8 mouse cellular contexts compared by ENCODE assay signal in the genomic region with DNA sequence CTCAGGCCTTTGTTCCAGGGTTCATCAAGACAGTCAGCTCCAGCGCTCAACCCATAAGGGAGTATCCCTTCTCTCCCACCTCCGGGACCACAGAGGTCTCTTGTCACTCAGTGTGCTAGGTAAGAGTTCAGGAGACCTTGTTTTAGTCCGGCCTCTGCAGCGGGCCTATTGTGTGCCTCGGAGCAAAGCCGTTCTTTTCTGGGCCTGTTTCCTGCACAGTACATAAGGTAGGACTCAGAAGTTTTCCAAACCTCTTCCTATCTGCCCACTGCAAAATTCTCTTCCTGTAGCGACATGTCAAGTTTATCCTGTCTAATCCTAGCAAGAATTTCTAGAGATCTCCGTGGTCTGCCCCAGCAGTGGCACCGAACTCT. TPM values are rescaled to one million over a fixed set of nuclear protein-coding genes. Genes with fewer than 3 reads are reported as not detected.
A peak's percentile ranks its signal among the peaks of the same experiment; 100 is the strongest.
DNase-seq lines count a peak whose midpoint lies in the region; ATAC-seq and TF ChIP-seq lines count a peak whose summit lies in the region.

No protein-coding gene starts in this region.

- peak overlapping the region; percentile 82 for H3K9ac ChIP-seq in heart, postnatal 0 days (replicated peaks; ENCODE audit: low read depth, low read length)

- H3K27ac ChIP-seq in heart, postnatal 0 days (ENCODE audit: low read depth), result peak overlapping the region; percentile 92

- peaks cover 26% of the 10 kb centered on the region for H3K36me3 ChIP-seq in heart, postnatal 0 days (replicated peaks; ENCODE audit: control insufficient read depth, insufficient read depth, low read length)

- 17% methylated on average over 9 of the region's 9 CpGs for WGBS in heart, postnatal 0 days

- peak; percentile 19 for ATAC-seq in heart, postnatal 0 days (ENCODE audit: insufficient read depth, low read depth)
- peak; percentile 11 for ATAC-seq in megakaryocyte, adult 5-6 weeks (ENCODE audit: poor library complexity, severe bottlenecking)

- H3K27me3 ChIP-seq in heart, postnatal 0 days (ENCODE audit: control insufficient read depth, insufficient read depth, low read length), result no peaks in the 10 kb centered on the region

- H3K9me3 ChIP-seq in heart, postnatal 0 days (replicated peaks; ENCODE audit: control insufficient read depth, low read length), result no peaks in the 10 kb centered on the region

- no peak for TF ChIP-seq CTCF in heart, postnatal 0 days (IDR thresholded peaks at IDR 0.05; ENCODE audit: low read depth)

- DNase-seq in embryo, embryonic 11 days, result peak; percentile 47
- no peak for DNase-seq in embryo, embryonic 9.5 days (ENCODE audit: extremely low spot score)
- peak; percentile 42 to 53 for DNase-seq in spleen, postnatal 10 days (ENCODE audit: low spot score in 2 of 2)
- DNase-seq in spleen, postnatal 36 days (ENCODE audit: low spot score in 2 of 2), result no peak
- peak; percentile 31 for DNase-seq in heart, postnatal 0 days (ENCODE audit: low spot score)
- no peak for DNase-seq in cerebellum, adult 11 months
- no peak for DNase-seq in right cerebral cortex, adult 18-20 months

- peak overlapping the region; percentile 82 for H3K4me2 ChIP-seq in heart, postnatal 0 days (ENCODE audit: low read depth, low read length)

- peak overlapping the region; percentile 78 for H3K4me3 ChIP-seq in heart, postnatal 0 days (ENCODE audit: low read depth, low read length)

- TF ChIP-seq EP300 in heart, postnatal 0 days (IDR thresholded peaks at IDR 0.05; ENCODE audit: low read depth), result no peak

- H3K4me1 ChIP-seq in heart, postnatal 0 days (ENCODE audit: control insufficient read depth, insufficient read depth), result peaks cover 25% of the 10 kb centered on the region

RNA-seq across cellular contexts. Expression of a gene that starts 0.5 kb away (rescaled TPM):
- 14.5 and 35.2 TPM in 2 replicates for total RNA-seq in heart, postnatal 0 days (2014; rRNA removed; ENCODE audit: low replicate concordance)
- polyA plus RNA-seq in heart, postnatal 0 days (2015; fragmentation: Nextera tagmentation; extraction: Ambion mirVana), result 12.7 and 13.9 TPM in 2 replicates
- 8.5 and 10.3 TPM in 2 replicates for total RNA-seq in megakaryocyte, adult 5-6 weeks (2015)
- 5.8 and 9.0 TPM in 2 replicates for total RNA-seq in megakaryocyte, adult 5-6 weeks (2017)

RNA-seq across cellular contexts. Expression of a gene that starts 22.6 kb away (rescaled TPM):
- 136 and 225 TPM in 2 replicates for total RNA-seq in heart, postnatal 0 days (2014; rRNA removed; ENCODE audit: low replicate concordance)
- polyA plus RNA-seq in heart, postnatal 0 days (2015; fragmentation: Nextera tagmentation; extraction: Ambion mirVana), result 156 and 159 TPM in 2 replicates
- total RNA-seq in megakaryocyte, adult 5-6 weeks (2015), result 319 and 341 TPM in 2 replicates
- 548 and 571 TPM in 2 replicates for total RNA-seq in megakaryocyte, adult 5-6 weeks (2017)

RNA-seq across cellular contexts. Expression of a gene that starts 35.5 kb away (rescaled TPM):
- total RNA-seq in heart, postnatal 0 days (2014; rRNA removed; ENCODE audit: low replicate concordance), result 34.1 and 58.2 TPM in 2 replicates
- 59.7 and 61.4 TPM in 2 replicates for polyA plus RNA-seq in heart, postnatal 0 days (2015; fragmentation: Nextera tagmentation; extraction: Ambion mirVana)
- 45.3 and 50.5 TPM in 2 replicates for total RNA-seq in megakaryocyte, adult 5-6 weeks (2015)
- total RNA-seq in megakaryocyte, adult 5-6 weeks (2017), result 38.1 and 52.6 TPM in 2 replicates

RNA-seq across cellular contexts. Expression of a gene that starts 51.7 kb away (rescaled TPM):
- 38.6 and 54.3 TPM in 2 replicates for total RNA-seq in heart, postnatal 0 days (2014; rRNA removed; ENCODE audit: low replicate concordance)
- 25.8 and 30.0 TPM in 2 replicates for polyA plus RNA-seq in heart, postnatal 0 days (2015; fragmentation: Nextera tagmentation; extraction: Ambion mirVana)
- 50.8 and 63.1 TPM in 2 replicates for total RNA-seq in megakaryocyte, adult 5-6 weeks (2015)
- 19.2 and 35.5 TPM in 2 replicates for total RNA-seq in megakaryocyte, adult 5-6 weeks (2017)

Comparison
In these comparisons a context has a peak if more than half of its experiments do, and no peak if none do; other contexts are left out.
1. DNase-seq: peak in embryo, embryonic 11 days (single experiment), spleen, postnatal 10 days (2 of 2) and heart, postnatal 0 days (single experiment); none in embryo, embryonic 9.5 days (single experiment), spleen, postnatal 36 days (0 of 2), cerebellum, adult 11 months (single experiment) and right cerebral cortex, adult 18-20 months (single experiment).